Mouse (Mus musculus) thymus, adult 2 months (tissue): ENCODE data around the gene Unc119. TPM values are rescaled to one million over a fixed set of nuclear protein-coding genes. Genes with fewer than 3 reads are reported as not detected.

ENCODE experiments used
- DNase-seq: peaks from one replicate; pipeline ENCODE4 v3.0.0; 2021
- H3K27ac ChIP-seq: fragments of 200-500 bp; 2 replicates; pipeline ENCODE4 v1.5.1; 2012; ENCODE audit warnings: low read length, control low read depth; ENCODE audit not compliant: control insufficient read depth, insufficient read depth
- H3K27me3 ChIP-seq: fragments of 200-500 bp; 2 replicates; pipeline ENCODE4 v1.6.1; 2012; ENCODE audit warnings: mild to moderate bottlenecking, low read length, moderate library complexity, mixed read lengths; ENCODE audit not compliant: control insufficient read depth, insufficient read depth
- H3K36me3 ChIP-seq: fragments of 200-500 bp; 2 replicates; pipeline ENCODE4 v1.6.1; 2012; ENCODE audit warnings: mild to moderate bottlenecking, low read length, moderate library complexity; ENCODE audit not compliant: control insufficient read depth, insufficient read depth
- H3K4me1 ChIP-seq: fragments of 200-500 bp; replicated peaks from 2 replicates; pipeline ENCODE4 v1.6.1; 2012; ENCODE audit warnings: low read length; ENCODE audit not compliant: control insufficient read depth, insufficient read depth
- H3K4me3 ChIP-seq: fragments of 200-500 bp; 2 replicates; pipeline ENCODE4 v1.5.1; 2012; ENCODE audit warnings: mild to moderate bottlenecking, low read length, control low read depth, moderate library complexity; ENCODE audit not compliant: control insufficient read depth, insufficient read depth
- CTCF ChIP-seq: fragments of 200-500 bp; IDR thresholded peaks from 2 replicates; pipeline ENCODE4 v1.5.1; 2012; ENCODE audit warnings: mild to moderate bottlenecking, control low read depth, low read length, moderate library complexity, borderline replicate concordance; ENCODE audit not compliant: control insufficient read depth, poor library complexity, insufficient read depth; ENCODE audit errors: extremely low read depth
- POLR2A ChIP-seq: fragments of 200-500 bp; IDR thresholded peaks from 2 replicates; pipeline ENCODE4 v1.6.1; 2012; ENCODE audit warnings: mild to moderate bottlenecking, low read length, control low read depth, moderate library complexity; ENCODE audit not compliant: control insufficient read depth, poor library complexity, insufficient read depth; ENCODE audit errors: extremely low read depth
- whole genome bisulfite sequencing: fragments of 180-500 bp; shearing (Covaris S2); methylation state at CpG from one replicate; pipeline ENCODE4 v1.1.7; 2018; 5-methylcytosine and 5-hydroxymethylcytosine counted together
- polyA plus RNA-seq: library from polyadenylated mRNA; depleted of rRNA; stranded (reverse); fragments of >200 nt; gene quantifications from 2 replicates; pipeline ENCODE4 v1.2.3, GENCODE M21; 2012

Unc119 gene
- polyA plus RNA-seq, 1 experiment, result 42.0 TPM

DNA sequence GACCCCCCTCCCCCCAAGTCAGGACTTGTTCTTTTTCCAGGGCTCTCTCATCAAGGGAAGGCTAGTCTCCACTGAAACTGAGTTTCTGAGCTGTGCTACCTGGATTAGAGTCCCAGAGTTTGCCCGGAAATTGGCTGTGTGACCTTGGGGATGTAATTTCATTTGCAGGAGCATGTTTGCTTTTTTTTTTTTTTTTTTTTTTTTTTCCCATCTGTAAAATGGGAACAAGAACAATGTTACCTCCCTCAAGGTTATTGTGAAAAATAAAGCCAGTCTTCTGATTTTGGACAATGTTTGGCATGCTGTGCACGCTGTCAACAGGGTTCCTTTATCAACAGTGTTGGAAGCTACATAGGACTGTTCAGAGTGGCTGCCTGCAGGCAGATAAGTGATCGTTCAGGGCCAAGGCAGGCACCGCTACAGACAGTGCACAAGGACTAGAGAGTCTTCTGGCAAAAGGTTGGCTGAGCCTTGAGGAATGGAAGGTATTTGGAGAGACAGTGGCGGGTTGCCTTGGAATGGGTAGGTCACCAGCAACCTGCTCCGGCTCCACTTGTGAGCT is 1.1 kb downstream of the Unc119 start:
- Histone ChIP-seq H3K27ac (no peak overlapping the region), H3K27me3 (no peaks in the 10 kb centered on the region), H3K36me3 (no peaks in the 10 kb centered on the region; the same call in 1 of the 2 replicates), H3K4me1 (peaks cover 29% of the 10 kb centered on the region), H3K4me3 (0 out of 2 replicates have a peak overlapping the region, but pooled peaks have one; percentile 52)
- WGBS, result 90% methylated on average over 6 of the region's 6 CpGs
- no peak for DNase-seq
- TF ChIP-seq CTCF (no peak), POLR2A (no peak)

DNA sequence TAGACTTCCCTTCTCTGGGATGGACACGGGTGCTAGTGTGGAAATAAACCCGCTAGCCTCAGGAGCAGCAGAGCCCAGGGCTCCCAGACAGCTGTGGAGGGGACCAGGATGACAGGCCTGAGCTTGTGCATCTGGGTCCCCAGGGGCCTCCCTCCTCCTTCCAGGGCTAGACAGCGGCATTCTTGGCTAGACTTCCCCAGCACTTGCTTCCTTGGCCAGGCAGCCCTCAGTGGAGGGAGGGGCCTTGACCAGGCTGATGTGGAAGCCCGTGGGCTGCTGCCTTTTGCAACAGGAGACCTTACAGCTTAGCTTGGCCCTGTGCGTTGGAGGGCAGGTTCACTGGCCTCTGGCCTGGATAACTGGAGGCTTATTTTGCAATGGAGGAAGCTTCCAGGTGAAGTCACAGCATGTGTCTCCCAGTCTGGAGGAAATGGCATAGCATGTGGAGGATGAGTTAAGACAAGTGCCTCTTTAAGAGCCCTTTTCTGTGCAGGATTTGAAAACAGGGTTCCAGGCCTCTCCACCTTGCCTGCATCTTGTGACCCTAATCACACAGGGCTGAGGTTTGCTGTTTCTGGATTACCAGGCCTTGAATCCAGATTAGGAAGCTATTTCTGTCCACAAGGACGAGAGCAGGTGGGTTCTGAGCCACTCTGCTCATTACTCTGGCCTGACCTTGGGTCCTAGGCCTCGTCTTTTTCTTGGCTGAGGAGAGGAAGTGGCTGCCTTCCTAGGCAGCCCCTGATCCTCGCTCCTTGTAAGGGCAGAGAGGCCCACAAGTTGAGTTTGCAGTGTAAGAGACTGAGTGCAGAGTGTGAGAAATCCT is 1.8 kb downstream of the Unc119 start:
- peaks cover 29% of the 10 kb centered on the region for H3K4me1 ChIP-seq
- TF ChIP-seq POLR2A (no peak), CTCF (no peak)
- H3K27ac ChIP-seq, result peak overlapping the region; percentile 11; the same call in 1 of the 2 replicates
- DNase-seq, result no peak
- H3K36me3 ChIP-seq, result no peaks in the 10 kb centered on the region
- no peak overlapping the region for H3K4me3 ChIP-seq
- 58% methylated on average over 8 of the region's 8 CpGs for whole genome bisulfite sequencing
- no peaks in the 10 kb centered on the region for H3K27me3 ChIP-seq

DNA sequence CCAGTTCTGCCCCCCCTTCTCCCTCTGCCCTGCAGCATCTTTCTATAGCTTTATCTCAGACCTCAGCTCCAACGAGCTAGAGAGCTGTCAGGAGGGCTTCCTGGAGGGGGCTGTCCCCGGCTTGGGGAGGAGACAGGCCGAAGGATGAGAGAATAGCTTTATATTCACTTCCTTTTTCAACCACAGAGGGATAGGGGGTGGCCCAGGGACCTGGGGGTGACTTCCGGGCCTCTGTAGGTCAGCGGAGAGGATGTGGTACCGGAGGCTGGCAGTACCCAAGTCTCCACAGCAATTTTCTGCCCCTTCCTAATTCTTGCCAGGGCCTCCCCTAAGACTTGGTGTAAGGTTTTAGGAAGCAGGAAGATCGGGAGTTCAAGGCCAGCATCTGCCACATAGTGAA is 2.5 kb downstream of the Unc119 start:
- Histone ChIP-seq H3K4me3 (no peak overlapping the region), H3K27me3 (no peaks in the 10 kb centered on the region), H3K4me1 (peaks cover 29% of the 10 kb centered on the region), H3K36me3 (no peaks in the 10 kb centered on the region), H3K27ac (peak overlapping the region; percentile 11; the same call in 1 of the 2 replicates)
- DNase-seq, result peak; percentile 53
- WGBS, result 10% methylated on average over 7 of the region's 7 CpGs
- no peak for TF ChIP-seq CTCF

DNA sequence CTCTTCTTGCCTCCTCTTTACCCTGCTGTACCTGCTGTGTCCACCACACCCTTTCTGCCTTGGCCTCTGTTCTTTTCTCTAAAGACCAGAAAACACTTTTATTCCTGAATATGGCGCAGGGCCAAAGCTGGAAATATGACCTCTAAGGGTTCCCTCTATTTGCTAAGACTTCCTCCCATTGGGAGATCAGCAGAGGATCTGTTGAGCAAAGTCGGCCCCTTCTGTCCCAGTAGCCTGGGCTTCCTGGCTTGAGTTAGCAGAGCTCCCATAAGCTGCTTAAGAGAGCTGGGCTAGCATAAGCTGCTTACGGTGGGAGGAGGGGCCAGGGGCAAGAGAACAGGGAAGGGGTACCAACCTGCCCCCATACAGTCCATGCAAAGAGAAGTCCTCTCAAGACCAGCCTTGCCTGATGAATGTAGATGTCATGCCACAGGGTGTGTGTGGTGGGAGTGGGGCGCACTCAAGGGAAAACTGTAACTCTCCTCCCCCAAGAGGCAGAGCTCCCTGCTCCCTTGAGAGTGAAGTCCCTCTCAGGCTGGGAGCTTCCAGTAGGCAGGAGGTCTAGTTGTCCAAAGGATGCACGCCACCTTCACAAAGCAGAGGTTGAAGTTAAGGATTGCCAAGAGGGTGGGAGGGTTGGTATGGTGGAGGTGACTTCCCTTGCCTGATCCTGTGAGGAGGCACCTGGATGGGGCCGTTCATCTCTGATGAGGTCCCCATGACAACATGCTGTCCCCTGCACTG is 3.2 kb downstream of the Unc119 start:
- no peak for TF ChIP-seq POLR2A
- TF ChIP-seq CTCF, result no peak
- Histone ChIP-seq H3K4me3 (no peak overlapping the region), H3K27ac (no peak overlapping the region; the same call in 1 of the 2 replicates), H3K36me3 (no peaks in the 10 kb centered on the region), H3K4me1 (peaks cover 29% of the 10 kb centered on the region), H3K27me3 (no peaks in the 10 kb centered on the region)
- DNase-seq, result no peak
- WGBS, result 84% methylated on average over 6 of the region's 6 CpGs

DNA sequence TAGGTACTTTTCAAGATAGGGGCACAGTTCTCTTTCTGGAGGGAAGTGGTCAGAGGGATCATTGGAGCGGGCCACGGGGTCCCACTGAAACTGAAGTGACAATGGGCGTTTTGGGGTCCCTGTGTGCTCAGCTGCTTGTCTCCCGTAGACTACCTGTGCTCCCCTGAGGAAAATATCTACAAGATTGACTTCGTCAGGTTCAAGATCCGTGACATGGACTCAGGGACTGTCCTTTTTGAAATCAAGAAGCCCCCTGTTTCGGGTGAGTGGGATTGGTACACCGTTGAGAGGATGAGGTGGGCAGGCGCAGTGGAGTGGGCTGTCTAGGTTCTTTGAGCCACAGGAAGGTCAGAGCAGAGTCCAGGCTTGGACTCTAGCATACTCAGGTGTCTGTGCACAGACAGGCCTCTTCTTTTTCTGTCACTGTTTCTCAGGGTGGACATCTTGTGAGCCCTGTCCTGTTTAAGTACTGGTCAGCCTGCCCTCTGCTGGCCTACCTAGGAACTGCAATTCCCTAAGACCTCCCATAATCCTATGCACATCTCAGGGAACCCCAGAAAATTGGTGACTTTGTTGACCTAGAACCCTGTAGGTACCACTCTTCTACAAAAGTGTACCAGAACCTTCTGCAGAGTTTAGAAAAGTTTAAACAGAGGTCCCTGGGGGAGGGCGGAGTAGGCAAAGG is 3.9 kb downstream of the Unc119 start:
- DNase-seq, result peak; percentile 65
- no peak overlapping the region for H3K27ac ChIP-seq
- H3K36me3 ChIP-seq, result no peaks in the 10 kb centered on the region
- no peak overlapping the region for H3K4me3 ChIP-seq
- peaks cover 29% of the 10 kb centered on the region for H3K4me1 ChIP-seq
- WGBS, result 93% methylated on average over 10 of the region's 10 CpGs
- no peaks in the 10 kb centered on the region for H3K27me3 ChIP-seq
- TF ChIP-seq CTCF (no peak; the same call in 1 of the 2 replicates), POLR2A (no peak)

DNA sequence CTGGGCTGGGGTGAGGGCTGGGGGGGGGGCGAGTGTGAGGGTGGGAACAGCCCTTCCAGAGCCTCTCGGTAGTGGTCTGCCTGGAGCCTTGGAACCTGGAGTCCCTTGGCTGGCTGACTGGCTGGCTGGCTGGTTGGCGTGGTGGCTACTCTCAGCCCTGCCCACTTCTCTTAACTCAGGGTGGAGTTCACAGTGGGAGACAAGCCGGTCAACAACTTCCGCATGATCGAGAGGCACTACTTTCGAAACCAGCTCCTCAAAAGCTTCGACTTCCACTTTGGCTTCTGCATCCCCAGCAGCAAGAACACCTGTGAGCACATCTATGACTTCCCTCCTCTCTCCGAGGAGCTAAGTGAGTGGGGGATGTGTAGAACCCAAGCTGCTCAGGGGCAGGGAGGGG is 4.6 kb downstream of the Unc119 start:
- TF ChIP-seq POLR2A (no peak), CTCF (no peak)
- 86% methylated on average over 9 of the region's 9 CpGs for WGBS
- Histone ChIP-seq H3K27ac (no peak overlapping the region), H3K4me1 (peaks cover 29% of the 10 kb centered on the region), H3K4me3 (no peak overlapping the region), H3K36me3 (no peaks in the 10 kb centered on the region), H3K27me3 (no peaks in the 10 kb centered on the region)
- DNase-seq, result no peak
